In genomic region chr9:69989303-69990121, GRCm38 (mm10) we compare ENCODE assay signal across 8 mouse cellular contexts. TPM values are rescaled to one million over a fixed set of nuclear protein-coding genes. Genes with fewer than 3 reads are reported as not detected.
DNase-seq lines count a peak whose midpoint lies in the region; ATAC-seq and TF ChIP-seq lines count a peak whose summit lies in the region.

Bnip2 (plus strand) TSS chr9:69989466.

- DNase-seq in ES-E14 (ENCODE audit: low read depth, low spot score) = peak; percentile 88
- peak; percentile 96 for DNase-seq in cerebellum, adult 11-12 months
- peak; percentile 93 for DNase-seq in heart, postnatal 25 days (ENCODE audit: low spot score)
- DNase-seq in layer of hippocampus, adult 18-20 months (ENCODE audit: low spot score in 2 of 2) = peak; percentile 87 to 94
- DNase-seq in lung, adult 2 months = peak; percentile 92
- DNase-seq in thymus, adult 18-20 months = peak; percentile 82 to 83

- in situ Hi-C loops in ES-E14 (cut with MboI; ENCODE audit: low sequenced_read_pairs in 2 of 2, unreplicated experiment in 2 of 2) = no loop called here

- H3K27ac ChIP-seq in ES-E14 (ENCODE audit: insufficient read depth, low read depth, low read length, poor library complexity, severe bottlenecking) = peak within 1 kb of the TSS; percentile 61
- H3K27ac ChIP-seq in forebrain, embryonic 15.5 days (replicated peaks) = peak within 1 kb of the TSS; percentile 90

- no peaks in the 10 kb centered on the region for H3K9me3 ChIP-seq in ES-E14 (ENCODE audit: control insufficient read depth, insufficient read depth, low read depth, low read length)
- H3K9me3 ChIP-seq in forebrain, embryonic 15.5 days = no peaks in the 10 kb centered on the region

- peak within 1 kb of the TSS; percentile 98 for H3K9ac ChIP-seq in ES-E14 (ENCODE audit: insufficient read depth, low read depth, low read length, poor library complexity, severe bottlenecking)
- H3K9ac ChIP-seq in forebrain, embryonic 15.5 days (replicated peaks) = peak within 1 kb of the TSS; percentile 96

- ATAC-seq in forebrain, embryonic 15.5 days (replicated peaks) = peak; percentile 95
- peak; percentile 51 for ATAC-seq in neutrophil, adult 5-6 weeks (ENCODE audit: extremely low read depth, insufficient number of reproducible peaks, low FRiP score, poor library complexity, severe bottlenecking)

- H3K4me2 ChIP-seq in forebrain, embryonic 15.5 days (replicated peaks) = peak within 1 kb of the TSS; percentile 47

- peak within 1 kb of the TSS; percentile 83 to 99 for H3K4me3 ChIP-seq in ES-E14 (ENCODE audit: insufficient read depth in 1 of 2, low read depth in 1 of 2, low read length in 2 of 2, poor library complexity in 1 of 2, severe bottlenecking in 1 of 2)
- H3K4me3 ChIP-seq in forebrain, embryonic 15.5 days = peak within 1 kb of the TSS; percentile 84
- H3K4me3 ChIP-seq in lung, adult 2 months (replicated peaks; ENCODE audit: extremely low read depth, low read depth, low read length) = peak within 1 kb of the TSS; percentile 94

- peaks cover 2 to 4% of the 10 kb centered on the region in 2 experiments; a peak in 2 of 4 replicates for H3K4me1 ChIP-seq in ES-E14 (ENCODE audit: control insufficient read depth in 2 of 2, insufficient read depth in 2 of 2, low read length in 2 of 2, poor library complexity in 1 of 2)
- H3K4me1 ChIP-seq in forebrain, embryonic 15.5 days = peaks cover 33% of the 10 kb centered on the region
- peaks cover 33% of the 10 kb centered on the region for H3K4me1 ChIP-seq in lung, adult 2 months (ENCODE audit: control insufficient read depth, insufficient read depth, low read length)

- H3K36me3 ChIP-seq in ES-E14 (ENCODE audit: control insufficient read depth, insufficient read depth, low read length, poor library complexity, severe bottlenecking) = no peaks in the 10 kb centered on the region
- H3K36me3 ChIP-seq in forebrain, embryonic 15.5 days = no peaks in the 10 kb centered on the region

- intact Hi-C loops in heart, postnatal 25 days (cut with DNase I) = loop anchor here (5.0 kb wide), 1 partner anchor 482 kb away; no protein-coding TSS in a partner anchor

- under 1% methylated on average over 76 of the region's 76 CpGs for WGBS in forebrain, embryonic 15.5 days
- WGBS in lung, adult 2 months = under 1% methylated on average over 76 of the region's 76 CpGs

- no peak for TF ChIP-seq CTCF in lung, adult 2 months (IDR thresholded peaks at IDR 0.05; ENCODE audit: insufficient read depth, low read length)

- H3K27me3 ChIP-seq in forebrain, embryonic 15.5 days = no peaks in the 10 kb centered on the region

- peak; percentile 92 for TF ChIP-seq POLR2A in lung, adult 2 months (IDR thresholded peaks at IDR 0.05; ENCODE audit: borderline replicate concordance, extremely low read depth, low read depth, low read length)

TF ChIP-seq in ES-E14, 5 proteins besides CTCF, POLR2A, EP300 and RAD21:
- no peak for TF ChIP-seq MAFK (IDR thresholded peaks at IDR 0.05; ENCODE audit: insufficient read depth, low read depth, low read length)
- TF ChIP-seq HCFC1 (IDR thresholded peaks at IDR 0.05; ENCODE audit: borderline replicate concordance, insufficient read depth, low read length) = peak; percentile 49; the same call in 1 of the 2 replicates
- TF ChIP-seq ZC3H11A (IDR thresholded peaks at IDR 0.05; ENCODE audit: borderline replicate concordance, low read depth, low read length) = no peak

RNA-seq across cellular contexts. Expression of gene Bnip2, which starts in this region (rescaled TPM):
- 63.6 and 68.9 TPM in 2 replicates for total RNA-seq in ES-E14 (2012; rRNA removed)
- 104 and 105 TPM in 2 replicates for polyA plus RNA-seq in forebrain, embryonic 15.5 days (2015; fragmentation: Nextera tagmentation; extraction: Ambion mirVana)
- 100 to 1,000 TPM in 1 of 2 experiments, 10 to 100 TPM in 1; 97.7 to 108 TPM for total RNA-seq in heart, postnatal 25 days (2021)
- 10 to 100 TPM; 37.9 to 38.0 TPM for total RNA-seq in layer of hippocampus, adult 18-20 months (2021)
- 34.8 and 50.1 TPM in 2 replicates for polyA plus RNA-seq in lung, adult 2 months (2012; rRNA removed)
- 150 and 154 TPM in 2 replicates for total RNA-seq in neutrophil, adult 5-6 weeks (2017)

Comparison
In these comparisons a context has a peak if more than half of its experiments do, and no peak if none do; other contexts are left out.
1. Peak in every context shown above with its lines: DNase-seq, ATAC-seq, H3K4me3 ChIP-seq and H3K27ac ChIP-seq.